Mouse (Mus musculus): ENCODE measurements around the gene 4930415O20Rik. TPM values are rescaled to one million over a fixed set of nuclear protein-coding genes. Genes with fewer than 3 reads are reported as not detected.

The 4930415O20Rik gene
- not detected in 2 replicates for polyA plus RNA-seq (2014; fragmentation: Nextera tagmentation; extraction: Ambion mirVana)

GRCm38 (mm10) chr15:98570873-98571538, at the start of gene 4930415O20Rik, which contains the start of gene Ccnt1:
4930415O20Rik (plus strand) TSS chr15:98571004.
Ccnt1 (minus strand) TSS chr15:98570923.
- Histone ChIP-seq H3K4me1 (ENCODE audit: control insufficient read depth, insufficient read depth, low read length) (peaks cover 9% of the 10 kb centered on the region), H3K9me3 (ENCODE audit: control insufficient read depth, low read length) (no peaks in the 10 kb centered on the region), H3K9ac (ENCODE audit: low read depth, low read length) (0 out of 2 replicates have a peak within 1 kb of the TSS, but pooled peaks have one; percentile 14), H3K27ac (replicated peaks; ENCODE audit: low read depth, low read length) (no peak within 1 kb of the TSS), H3K4me2 (ENCODE audit: low read depth, low read length) (no peak within 1 kb of the TSS), H3K36me3 (ENCODE audit: control insufficient read depth, insufficient read depth, low read length) (no peaks in the 10 kb centered on the region), H3K4me3 (ENCODE audit: low read depth, low read length) (no peak within 1 kb of the TSS), H3K27me3 (replicated peaks; ENCODE audit: control insufficient read depth, insufficient read depth, low read length) (no peaks in the 10 kb centered on the region)
- ATAC-seq (ENCODE audit: low read depth) (no peak), DNase-seq (ENCODE audit: low spot score) (no peak)
- WGBS: 84% methylated on average over 10 of the region's 10 CpGs

- H3K4me1 ChIP-seq (ENCODE audit: control insufficient read depth, insufficient read depth, low read length): no peaks in the 10 kb centered on the region
- peaks cover 78% of the 10 kb centered on the region for H3K36me3 ChIP-seq (ENCODE audit: control insufficient read depth, insufficient read depth, low read length)
- no peak for DNase-seq (ENCODE audit: low spot score)
- H3K4me3 ChIP-seq (ENCODE audit: low read depth, low read length): no peak overlapping the region
- H3K4me2 ChIP-seq (ENCODE audit: low read depth, low read length): no peak overlapping the region
- no peak overlapping the region for H3K9ac ChIP-seq (ENCODE audit: low read depth, low read length)
- ATAC-seq (ENCODE audit: low read depth): no peak
- no peaks in the 10 kb centered on the region for H3K9me3 ChIP-seq (ENCODE audit: control insufficient read depth, low read length)
- no peak overlapping the region for H3K27ac ChIP-seq (replicated peaks; ENCODE audit: low read depth, low read length)
- WGBS: 93% methylated on average over 3 of the region's 3 CpGs
- no peaks in the 10 kb centered on the region for H3K27me3 ChIP-seq (replicated peaks; ENCODE audit: control insufficient read depth, insufficient read depth, low read length)
Observed at GRCm38 (mm10) chr15:98521245-98521644, 49.6 kb upstream of the 4930415O20Rik start.

- DNase-seq (ENCODE audit: low spot score): no peak
- no peak for ATAC-seq (ENCODE audit: low read depth)
- Histone ChIP-seq H3K9me3 (ENCODE audit: control insufficient read depth, low read length) (no peaks in the 10 kb centered on the region), H3K27me3 (replicated peaks; ENCODE audit: control insufficient read depth, insufficient read depth, low read length) (no peaks in the 10 kb centered on the region), H3K4me1 (ENCODE audit: control insufficient read depth, insufficient read depth, low read length) (no peaks in the 10 kb centered on the region), H3K4me2 (ENCODE audit: low read depth, low read length) (no peak overlapping the region), H3K4me3 (ENCODE audit: low read depth, low read length) (no peak overlapping the region), H3K27ac (replicated peaks; ENCODE audit: low read depth, low read length) (no peak overlapping the region), H3K9ac (ENCODE audit: low read depth, low read length) (no peak overlapping the region), H3K36me3 (ENCODE audit: control insufficient read depth, insufficient read depth, low read length) (peaks cover 98% of the 10 kb centered on the region)
- 71% methylated on average over 5 of the region's 5 CpGs for WGBS
Observed at GRCm38 (mm10) chr15:98526057-98526456, 44.7 kb upstream of the 4930415O20Rik start.

GRCm38 (mm10) chr15:98527056-98527771, 43.6 kb upstream of the 4930415O20Rik start:
- DNase-seq (ENCODE audit: low spot score) (no peak), ATAC-seq (ENCODE audit: low read depth) (no peak)
- Histone ChIP-seq H3K9me3 (ENCODE audit: control insufficient read depth, low read length) (no peaks in the 10 kb centered on the region), H3K36me3 (ENCODE audit: control insufficient read depth, insufficient read depth, low read length) (peaks cover 99% of the 10 kb centered on the region), H3K4me1 (ENCODE audit: control insufficient read depth, insufficient read depth, low read length) (peaks cover 2% of the 10 kb centered on the region), H3K27ac (replicated peaks; ENCODE audit: low read depth, low read length) (no peak overlapping the region), H3K9ac (ENCODE audit: low read depth, low read length) (no peak overlapping the region), H3K27me3 (replicated peaks; ENCODE audit: control insufficient read depth, insufficient read depth, low read length) (no peaks in the 10 kb centered on the region), H3K4me3 (ENCODE audit: low read depth, low read length) (no peak overlapping the region), H3K4me2 (ENCODE audit: low read depth, low read length) (no peak overlapping the region)
- 94% methylated on average over 5 of the region's 5 CpGs for WGBS

- WGBS: 83% methylated on average over 5 of the region's 5 CpGs
- H3K36me3 ChIP-seq (ENCODE audit: control insufficient read depth, insufficient read depth, low read length): peaks cover 92% of the 10 kb centered on the region
Observed at GRCm38 (mm10) chr15:98528066-98528563, 42.7 kb upstream of the 4930415O20Rik start.

GRCm38 (mm10) chr15:98532281-98532680, 38.5 kb upstream of the 4930415O20Rik start:
- Histone ChIP-seq H3K27ac (replicated peaks; ENCODE audit: low read depth, low read length) (no peak overlapping the region), H3K4me1 (ENCODE audit: control insufficient read depth, insufficient read depth, low read length) (peaks cover 7% of the 10 kb centered on the region), H3K36me3 (ENCODE audit: control insufficient read depth, insufficient read depth, low read length) (peaks cover 52% of the 10 kb centered on the region), H3K4me3 (ENCODE audit: low read depth, low read length) (peak overlapping the region; percentile 88), H3K9ac (ENCODE audit: low read depth, low read length) (peak overlapping the region; percentile 94), H3K27me3 (replicated peaks; ENCODE audit: control insufficient read depth, insufficient read depth, low read length) (no peaks in the 10 kb centered on the region), H3K4me2 (ENCODE audit: low read depth, low read length) (peak overlapping the region; percentile 87), H3K9me3 (ENCODE audit: control insufficient read depth, low read length) (no peaks in the 10 kb centered on the region)
- ATAC-seq (ENCODE audit: low read depth): no peak
- DNase-seq (ENCODE audit: low spot score): no peak
- WGBS: 26% methylated on average over 5 of the region's 5 CpGs

More at GRCm38 (mm10) chr15:98528066-98528563, 42.7 kb upstream of the 4930415O20Rik start:
- H3K27me3 ChIP-seq (replicated peaks; ENCODE audit: control insufficient read depth, insufficient read depth, low read length): no peaks in the 10 kb centered on the region
- no peak overlapping the region for H3K27ac ChIP-seq (replicated peaks; ENCODE audit: low read depth, low read length)
- H3K4me1 ChIP-seq (ENCODE audit: control insufficient read depth, insufficient read depth, low read length): peaks cover 7% of the 10 kb centered on the region
- ATAC-seq (ENCODE audit: low read depth): no peak
- H3K9me3 ChIP-seq (ENCODE audit: control insufficient read depth, low read length): no peaks in the 10 kb centered on the region
- no peak overlapping the region for H3K4me3 ChIP-seq (ENCODE audit: low read depth, low read length)
- DNase-seq (ENCODE audit: low spot score): no peak
- no peak overlapping the region for H3K4me2 ChIP-seq (ENCODE audit: low read depth, low read length)
- H3K9ac ChIP-seq (ENCODE audit: low read depth, low read length): no peak overlapping the region

GRCm38 (mm10) chr15:98533035-98533531, 37.7 kb upstream of the 4930415O20Rik start:
- H3K9me3 ChIP-seq (ENCODE audit: control insufficient read depth, low read length): no peaks in the 10 kb centered on the region
- DNase-seq (ENCODE audit: low spot score): no peak
- peak overlapping the region; percentile 87 for H3K4me2 ChIP-seq (ENCODE audit: low read depth, low read length)
- H3K4me1 ChIP-seq (ENCODE audit: control insufficient read depth, insufficient read depth, low read length): peaks cover 7% of the 10 kb centered on the region
- H3K27ac ChIP-seq (replicated peaks; ENCODE audit: low read depth, low read length): peak overlapping the region; percentile 98; the same call in 1 of the 2 replicates
- ATAC-seq (ENCODE audit: low read depth): no peak
- peak overlapping the region; percentile 88 for H3K4me3 ChIP-seq (ENCODE audit: low read depth, low read length)
- H3K9ac ChIP-seq (ENCODE audit: low read depth, low read length): peak overlapping the region; percentile 94
- H3K36me3 ChIP-seq (ENCODE audit: control insufficient read depth, insufficient read depth, low read length): peaks cover 44% of the 10 kb centered on the region
- no peaks in the 10 kb centered on the region for H3K27me3 ChIP-seq (replicated peaks; ENCODE audit: control insufficient read depth, insufficient read depth, low read length)
- WGBS: under 1% methylated on average over 18 of the region's 18 CpGs

- Histone ChIP-seq H3K4me3 (ENCODE audit: low read depth, low read length) (peak within 1 kb of the TSS; percentile 88), H3K4me2 (ENCODE audit: low read depth, low read length) (peak within 1 kb of the TSS; percentile 87), H3K4me1 (ENCODE audit: control insufficient read depth, insufficient read depth, low read length) (peaks cover 7% of the 10 kb centered on the region), H3K27me3 (replicated peaks; ENCODE audit: control insufficient read depth, insufficient read depth, low read length) (no peaks in the 10 kb centered on the region), H3K27ac (replicated peaks; ENCODE audit: low read depth, low read length) (peak within 1 kb of the TSS; percentile 98), H3K9ac (ENCODE audit: low read depth, low read length) (peak within 1 kb of the TSS; percentile 94), H3K36me3 (ENCODE audit: control insufficient read depth, insufficient read depth, low read length) (peaks cover 35% of the 10 kb centered on the region), H3K9me3 (ENCODE audit: control insufficient read depth, low read length) (no peaks in the 10 kb centered on the region)
- DNase-seq (ENCODE audit: low spot score): peak; percentile 99
- WGBS: under 1% methylated on average over 40 of the region's 70 CpGs
- peak; percentile 100 for ATAC-seq (ENCODE audit: low read depth)
Observed at GRCm38 (mm10) chr15:98533881-98534627, 36.8 kb upstream of the 4930415O20Rik start, which contains the start of gene Kansl2. Kansl2 (minus strand) TSS chr15:98534264.

Data from embryonic facial prominence, embryonic 14.5 days (tissue).